Mouse (Mus musculus): ENCODE results near the gene Cfap74.

DNA sequence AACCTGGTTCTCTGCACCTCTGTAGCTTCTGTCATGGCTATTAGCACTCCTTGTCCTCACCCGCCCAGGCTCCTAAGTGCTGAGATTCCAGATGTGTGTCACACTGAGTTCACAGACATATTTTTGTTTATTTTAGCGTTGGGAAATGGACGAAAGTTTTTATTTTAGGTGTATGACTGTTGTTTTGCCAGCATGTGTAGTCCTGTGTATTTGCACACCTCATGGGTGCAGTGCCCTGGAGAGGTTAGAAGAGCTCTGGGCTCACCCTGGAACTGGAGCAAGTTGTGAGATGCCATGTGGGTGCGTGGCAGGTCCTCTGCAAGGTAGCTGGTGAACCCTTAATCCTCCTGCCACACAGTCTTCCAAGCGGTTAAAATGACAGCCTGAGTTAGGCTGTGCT lies 46.5 kb upstream of the Cfap74 start:
- no peak for TF ChIP-seq CTCF (IDR thresholded peaks at IDR 0.05; ENCODE audit: borderline replicate concordance, control insufficient read depth, extremely low read depth, insufficient read depth, low read length, poor library complexity)
- TF ChIP-seq POLR2A (IDR thresholded peaks at IDR 0.05; ENCODE audit: control insufficient read depth, extremely low read depth, insufficient read depth, low read length, poor library complexity) = no peak

Data from thymus, adult 2 months (tissue).